Mouse (Mus musculus) olfactory bulb, adult 2 months (tissue): ENCODE measurements around the gene Pithd1.

ENCODE experiments used
- CTCF ChIP-seq: fragments of 200-500 bp; IDR thresholded peaks from 2 replicates; pipeline ENCODE4 v1.5.1; 2012; ENCODE audit warnings: low read depth, mild to moderate bottlenecking, low read length, moderate library complexity; ENCODE audit not compliant: insufficient read depth
- POLR2A ChIP-seq: fragments of 200-500 bp; IDR thresholded peaks from 2 replicates; pipeline ENCODE4 v1.6.1; 2012; ENCODE audit warnings: mild to moderate bottlenecking, low read depth, low read length, moderate library complexity; ENCODE audit not compliant: insufficient read depth

GRCm38 (mm10) chr4:135972556-135972906 is 14.5 kb downstream of the Pithd1 start, which contains the start of gene Lypla2:
- no peak for TF ChIP-seq CTCF
- peak; percentile 76; the same call in 1 of the 2 replicates for TF ChIP-seq POLR2A
